Mouse (Mus musculus) frontal cortex, adult (tissue): ENCODE data around the gene Brsk1.

ENCODE experiments used
- ATAC-seq: cut with Nextera tagmentation; 2 replicates; pipeline ENCODE4 v1.9.2; 2017; ENCODE audit warnings: mild to moderate bottlenecking, moderate library complexity, mixed read lengths; ENCODE audit not compliant: low TSS enrichment

The Brsk1 gene

GRCm38 (mm10) chr7:4690387-4690786 lies at the start of gene Brsk1:
Brsk1 (plus strand) TSS chr7:4690604.
- peak; percentile 64 for ATAC-seq

GRCm38 (mm10) chr7:4641155-4641554 lies 49.2 kb upstream of the Brsk1 start:
- peak; percentile 70 for ATAC-seq

- ATAC-seq = no peak
Measured at GRCm38 (mm10) chr7:4641956-4642355, 48.4 kb upstream of the Brsk1 start.

GRCm38 (mm10) chr7:4643225-4643624 lies 47.2 kb upstream of the Brsk1 start:
- no peak for ATAC-seq

- no peak for ATAC-seq
Measured at GRCm38 (mm10) chr7:4646806-4647205, 43.6 kb upstream of the Brsk1 start.

- ATAC-seq = no peak
Measured at GRCm38 (mm10) chr7:4647291-4647690, 43.1 kb upstream of the Brsk1 start.

- no peak for ATAC-seq
Measured at GRCm38 (mm10) chr7:4647992-4648391, 42.4 kb upstream of the Brsk1 start.

GRCm38 (mm10) chr7:4651581-4651980 lies 38.8 kb upstream of the Brsk1 start:
- no peak for ATAC-seq

- ATAC-seq = no peak
Measured at GRCm38 (mm10) chr7:4652726-4653125, 37.7 kb upstream of the Brsk1 start.

GRCm38 (mm10) chr7:4653351-4653750 lies 37.1 kb upstream of the Brsk1 start:
- ATAC-seq = no peak

GRCm38 (mm10) chr7:4653780-4654179 lies 36.6 kb upstream of the Brsk1 start:
- ATAC-seq = 0 out of 2 replicates have a peak, but pooled peaks have one; percentile 26

GRCm38 (mm10) chr7:4654221-4654620 lies 36.2 kb upstream of the Brsk1 start:
- ATAC-seq = no peak

GRCm38 (mm10) chr7:4655393-4655792 lies 35.0 kb upstream of the Brsk1 start:
- no peak for ATAC-seq

- ATAC-seq = no peak
Measured at GRCm38 (mm10) chr7:4655916-4656315, 34.5 kb upstream of the Brsk1 start.

GRCm38 (mm10) chr7:4656818-4657217 lies 33.6 kb upstream of the Brsk1 start:
- ATAC-seq = no peak

- ATAC-seq = peak; percentile 7; the same call in 1 of the 2 replicates
Measured at GRCm38 (mm10) chr7:4657521-4658127, 32.8 kb upstream of the Brsk1 start.

- ATAC-seq = peak; percentile 28; the same call in 1 of the 2 replicates
Measured at GRCm38 (mm10) chr7:4658128-4658907, 32.1 kb upstream of the Brsk1 start.

- peak; percentile 90 for ATAC-seq
Measured at GRCm38 (mm10) chr7:4658912-4659551, 31.4 kb upstream of the Brsk1 start, which contains the start of gene Ppp6r1. Ppp6r1 (minus strand) TSS chr7:4659019.

- ATAC-seq = no peak
Measured at GRCm38 (mm10) chr7:4659911-4660443, 30.4 kb upstream of the Brsk1 start.

- no peak for ATAC-seq
Measured at GRCm38 (mm10) chr7:4663179-4663578, 27.2 kb upstream of the Brsk1 start.

GRCm38 (mm10) chr7:4663742-4664141 lies 26.7 kb upstream of the Brsk1 start:
- ATAC-seq = no peak

GRCm38 (mm10) chr7:4666871-4667270 lies 23.5 kb upstream of the Brsk1 start:
- ATAC-seq = no peak
